Mouse (Mus musculus) E14TG2a.4 (cell line): ENCODE measurements around the gene Hfe2.

ENCODE experiments used
- CTCF ChIP-seq: conservative IDR thresholded peaks from 2 replicates; pipeline ENCODE4 v1.5.1; 2014; ENCODE audit warnings: low read length
- POU5F1 ChIP-seq: IDR thresholded peaks from 2 replicates; pipeline ENCODE4 v1.6.1; 2014; ENCODE audit warnings: low read length, borderline replicate concordance

DNA sequence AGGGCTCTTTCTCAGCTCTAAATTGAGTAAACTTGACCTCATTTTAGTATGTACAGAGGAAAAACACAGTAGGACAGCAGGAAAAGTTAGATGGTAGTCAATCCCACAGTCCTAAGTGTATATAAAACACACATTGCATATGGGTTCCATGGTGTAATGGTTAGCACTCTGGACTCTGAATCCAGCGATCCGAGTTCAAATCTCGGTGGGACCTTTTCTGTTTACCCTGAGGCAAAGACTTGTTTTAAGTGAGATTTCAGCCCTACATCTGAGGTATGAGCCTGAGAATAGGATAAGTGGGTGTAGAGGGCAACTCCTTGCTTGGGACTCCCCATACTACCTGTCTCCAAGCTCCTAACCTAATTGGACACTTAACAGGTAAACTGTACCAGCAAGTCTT is 45.7 kb upstream of the Hfe2 start:
- TF ChIP-seq CTCF, result no peak
- TF ChIP-seq POU5F1, result no peak
